Mouse (Mus musculus) liver, postnatal 0 days (tissue): ENCODE results near the gene Paqr4.

Experiments used
- CTCF ChIP-seq: sonication (generic); IDR thresholded peaks from 2 replicates; pipeline ENCODE4 v1.5.1; 2016; ENCODE audit warnings: antibody characterized with exemption, low read depth
- EP300 ChIP-seq: IDR thresholded peaks from 2 replicates; pipeline ENCODE4 v1.6.1; 2016; ENCODE audit warnings: antibody characterized with exemption, low read depth, mild to moderate bottlenecking

- TF ChIP-seq CTCF (no peak), EP300 (no peak)
Observed at GRCm38 (mm10) chr17:23719455-23719854, 21.2 kb downstream of the Paqr4 start.
